Mouse (Mus musculus): ENCODE data around the gene Vmn1r65. TPM values are rescaled to one million over a fixed set of nuclear protein-coding genes. Genes with fewer than 3 reads are reported as not detected.
"Not testable (repeated sequence)": the region's sequence is repeated elsewhere in the genome, so short reads cannot be mapped to it uniquely, and the experiment has no call there.

Vmn1r65 gene
- polyA plus RNA-seq (2015; fragmentation: Nextera tagmentation; extraction: Ambion mirVana) = not detected in 2 replicates

GRCm38 (mm10) chr7:6010910-6011309 is at the start of gene Vmn1r65:
TSS of gene Vmn1r65 (minus strand) at chr7:6011010.
- Histone ChIP-seq H3K9ac (ENCODE audit: low read length) (no peak within 1 kb of the TSS), H3K9me3 (ENCODE audit: control insufficient read depth, low read length) (no peaks in the 10 kb centered on the region), H3K4me3 (ENCODE audit: low read depth, low read length) (no peak within 1 kb of the TSS), H3K4me2 (replicated peaks; ENCODE audit: low read depth) (no peak within 1 kb of the TSS), H3K27ac (replicated peaks) (no peak within 1 kb of the TSS), H3K27me3 (ENCODE audit: control insufficient read depth, insufficient read depth, low read length) (no peaks in the 10 kb centered on the region), H3K4me1 (replicated peaks; ENCODE audit: control insufficient read depth, insufficient read depth) (no peaks in the 10 kb centered on the region), H3K36me3 (ENCODE audit: control insufficient read depth, insufficient read depth, low read length) (no peaks in the 10 kb centered on the region)
- no peak for DNase-seq (ENCODE audit: low spot score)
- TF ChIP-seq CTCF (IDR thresholded peaks at IDR 0.05; ENCODE audit: low read depth) (no peak), EP300 (optimal IDR thresholded peaks at IDR 0.05) (no peak)
- no peak for ATAC-seq (ENCODE audit: low FRiP score, low TSS enrichment)
- WGBS = 90% methylated on average over 1 of the region's 1 CpGs

GRCm38 (mm10) chr7:6044861-6045260 is 34.1 kb upstream of the Vmn1r65 start, which contains the start of gene Nlrp4c:
TSS of gene Nlrp4c (plus strand) at chr7:6045161.
- TF ChIP-seq CTCF (IDR thresholded peaks at IDR 0.05; ENCODE audit: low read depth) (no peak), EP300 (optimal IDR thresholded peaks at IDR 0.05) (no peak)
- H3K4me1 ChIP-seq (replicated peaks; ENCODE audit: control insufficient read depth, insufficient read depth) = no peaks in the 10 kb centered on the region
- ATAC-seq (ENCODE audit: low FRiP score, low TSS enrichment) (no peak), DNase-seq (ENCODE audit: low spot score) (no peak)
- no peaks in the 10 kb centered on the region for H3K36me3 ChIP-seq (ENCODE audit: control insufficient read depth, insufficient read depth, low read length)
- H3K9ac ChIP-seq (ENCODE audit: low read length) = no peak within 1 kb of the TSS
- no peak within 1 kb of the TSS for H3K4me2 ChIP-seq (replicated peaks; ENCODE audit: low read depth)
- no peak within 1 kb of the TSS for H3K4me3 ChIP-seq (ENCODE audit: low read depth, low read length)
- H3K27ac ChIP-seq (replicated peaks) = no peak within 1 kb of the TSS
- no peaks in the 10 kb centered on the region for H3K9me3 ChIP-seq (ENCODE audit: control insufficient read depth, low read length)
- no peaks in the 10 kb centered on the region for H3K27me3 ChIP-seq (ENCODE audit: control insufficient read depth, insufficient read depth, low read length)
- WGBS = 86% methylated on average over 11 of the region's 11 CpGs

- H3K9ac ChIP-seq (ENCODE audit: low read length); H3K4me2 ChIP-seq (replicated peaks; ENCODE audit: low read depth); ATAC-seq (ENCODE audit: low FRiP score, low TSS enrichment); H3K4me1 ChIP-seq (replicated peaks; ENCODE audit: control insufficient read depth, insufficient read depth); DNase-seq (ENCODE audit: low spot score); H3K36me3 ChIP-seq (ENCODE audit: control insufficient read depth, insufficient read depth, low read length); H3K4me3 ChIP-seq (ENCODE audit: low read depth, low read length); H3K27ac ChIP-seq (replicated peaks); H3K27me3 ChIP-seq (ENCODE audit: control insufficient read depth, insufficient read depth, low read length); H3K9me3 ChIP-seq (ENCODE audit: control insufficient read depth, low read length): not testable (repeated sequence)
- WGBS = 88% methylated on average over 4 of the region's 4 CpGs
Observed at GRCm38 (mm10) chr7:5982426-5982825, 28.4 kb downstream of the Vmn1r65 start.

- H3K4me1 ChIP-seq (replicated peaks; ENCODE audit: control insufficient read depth, insufficient read depth); H3K27me3 ChIP-seq (ENCODE audit: control insufficient read depth, insufficient read depth, low read length); H3K27ac ChIP-seq (replicated peaks); DNase-seq (ENCODE audit: low spot score); H3K4me2 ChIP-seq (replicated peaks; ENCODE audit: low read depth); H3K9ac ChIP-seq (ENCODE audit: low read length); ATAC-seq (ENCODE audit: low FRiP score, low TSS enrichment); H3K4me3 ChIP-seq (ENCODE audit: low read depth, low read length); H3K9me3 ChIP-seq (ENCODE audit: control insufficient read depth, low read length); H3K36me3 ChIP-seq (ENCODE audit: control insufficient read depth, insufficient read depth, low read length): not testable (repeated sequence)
- WGBS = 69% methylated on average over 2 of the region's 2 CpGs
Observed at GRCm38 (mm10) chr7:5972546-5972945, 38.3 kb downstream of the Vmn1r65 start.

Other genes starting within 250 kb of the Vmn1r65 start
- not detected in 2 replicates for gene Vmn1r63, start 205.6 kb downstream of the Vmn1r65 start, polyA plus RNA-seq (2015; fragmentation: Nextera tagmentation; extraction: Ambion mirVana)
- not detected in 2 replicates for gene Vmn1r64, start 126.5 kb downstream of the Vmn1r65 start, polyA plus RNA-seq (2015; fragmentation: Nextera tagmentation; extraction: Ambion mirVana)
- 0.02 TPM in 1 of 2 replicates, not detected in the other for gene Nlrp4c, start 34.2 kb upstream of the Vmn1r65 start, polyA plus RNA-seq (2015; fragmentation: Nextera tagmentation; extraction: Ambion mirVana)
- gene Zfp787, start 145.0 kb upstream of the Vmn1r65 start, polyA plus RNA-seq (2015; fragmentation: Nextera tagmentation; extraction: Ambion mirVana) = 36.9 and 41.2 TPM in 2 replicates
- 23.7 and 25.3 TPM in 2 replicates for gene Zfp444, start 161.2 kb upstream of the Vmn1r65 start, polyA plus RNA-seq (2015; fragmentation: Nextera tagmentation; extraction: Ambion mirVana)
- not detected in 2 replicates for gene Galp, start 186.1 kb upstream of the Vmn1r65 start, polyA plus RNA-seq (2015; fragmentation: Nextera tagmentation; extraction: Ambion mirVana)
- not detected in 2 replicates for gene Zscan5b, start 211.3 kb upstream of the Vmn1r65 start, polyA plus RNA-seq (2015; fragmentation: Nextera tagmentation; extraction: Ambion mirVana)
- not detected in 2 replicates for gene Epp13, start 241.7 kb upstream of the Vmn1r65 start, polyA plus RNA-seq (2015; fragmentation: Nextera tagmentation; extraction: Ambion mirVana)

All from stomach, postnatal 0 days (tissue).